Mouse (Mus musculus) liver, embryonic 12.5 days (tissue): ENCODE measurements around the gene Mobp. TPM values are rescaled to one million over a fixed set of nuclear protein-coding genes. Genes with fewer than 3 reads are reported as not detected.

Experiments used
- polyA plus RNA-seq: library from polyadenylated mRNA; unstranded; fragments of >200 nt; fragmentation: Nextera tagmentation; extraction: Ambion mirVana; gene quantifications from 2 replicates; pipeline ENCODE4 v1.2.1, GENCODE M21; 2016

Mobp gene
- polyA plus RNA-seq, 1 experiment from 2014 or later: not detected

Other genes with a start within 250 kb of the Mobp start
- gene Gorasp1, start 212.1 kb upstream of the Mobp start, polyA plus RNA-seq: 14.9 and 15.9 TPM in 2 replicates
- gene Ttc21a, start 212.1 kb upstream of the Mobp start, polyA plus RNA-seq: 0.06 and 0.07 TPM in 2 replicates
- gene Csrnp1, start 165.0 kb upstream of the Mobp start, polyA plus RNA-seq: 1.5 and 1.9 TPM in 2 replicates
- gene Xirp1, start 126.1 kb upstream of the Mobp start, polyA plus RNA-seq: 0.02 and 0.07 TPM in 2 replicates
- 5.4 and 6.0 TPM in 2 replicates for gene Cx3cr1, start 79.8 kb upstream of the Mobp start, polyA plus RNA-seq
- not detected in 2 replicates for gene Ccr8, start 57.6 kb upstream of the Mobp start, polyA plus RNA-seq
- gene Slc25a38, start 39.3 kb upstream of the Mobp start, polyA plus RNA-seq: 142 and 144 TPM in 2 replicates
- 1,191 and 1,263 TPM in 2 replicates for gene Rpsa, start 22.0 kb upstream of the Mobp start, polyA plus RNA-seq
- 0.04 TPM in 2 replicates for gene Myrip, start 151.8 kb downstream of the Mobp start, polyA plus RNA-seq